1 mouse cellular context compared by ENCODE assay signal in the genomic region with DNA sequence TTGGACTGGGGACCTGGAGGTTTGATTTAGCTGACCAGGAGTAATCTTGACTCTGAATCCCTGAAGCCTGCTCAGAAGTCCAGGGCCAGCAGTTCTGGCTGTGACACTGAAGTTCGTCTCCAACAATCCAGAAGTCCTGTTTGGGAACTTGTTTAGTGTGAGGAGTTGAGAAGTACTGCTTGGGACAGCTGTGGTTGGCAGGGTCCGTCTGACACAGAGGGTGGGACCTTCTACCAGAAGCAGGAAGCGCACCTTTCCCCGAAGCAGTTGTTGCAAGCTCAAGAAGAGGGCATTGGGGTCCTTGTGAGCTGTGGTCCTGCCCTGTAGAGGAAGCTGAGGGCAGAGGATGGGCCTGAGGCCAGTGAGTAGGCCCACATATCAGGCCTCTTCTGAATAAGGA.
TF ChIP-seq lines count a peak whose summit lies in the region.

No protein-coding gene starts in this region.

TF ChIP-seq in myocyte, 11 proteins besides CTCF, POLR2A, EP300 and RAD21:
- TF ChIP-seq REST (IDR thresholded peaks at IDR 0.05; ENCODE audit: insufficient read depth, insufficient read length) (no peak), MYOG (IDR thresholded peaks at IDR 0.05; ENCODE audit: control insufficient read depth in 1 of 3, insufficient read depth in 1 of 3, insufficient read length in 2 of 3, low read depth in 2 of 3) (no peak), MAX (IDR thresholded peaks at IDR 0.05; ENCODE audit: low read depth) (no peak), USF1 (IDR thresholded peaks at IDR 0.05; ENCODE audit: low read depth) (no peak)
